ENCODE assay signal across 11 mouse cellular contexts in the genomic region with DNA sequence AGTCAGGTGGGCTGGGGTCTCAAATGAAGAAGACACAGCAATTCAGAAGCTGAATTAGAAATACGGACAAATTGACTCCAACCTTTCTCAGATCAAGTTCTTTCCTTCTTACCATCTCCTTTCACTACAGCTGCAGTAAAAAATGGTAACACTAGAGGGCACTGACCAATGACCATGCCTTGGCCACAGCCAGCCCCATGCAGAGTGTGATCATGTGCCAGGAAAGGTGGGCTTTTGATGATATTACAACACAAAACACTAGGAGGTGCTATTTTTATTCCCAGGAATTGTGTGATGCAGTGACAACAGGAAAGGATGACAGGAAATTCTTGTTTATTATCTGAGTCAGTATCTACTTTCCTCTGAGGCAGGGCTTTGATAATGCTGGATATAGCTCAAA. TPM values are rescaled to one million over a fixed set of nuclear protein-coding genes. Genes with fewer than 3 reads are reported as not detected.
DNase-seq lines count a peak whose midpoint lies in the region; ATAC-seq lines count a peak whose summit lies in the region.
"Had no signal": no experiment of that assay in that cellular context is flagged by ENCODE, and none has a peak within 500 bp of the region (broad histone marks: within the 10 kb centered on the region; RNA-seq: fewer than 3 reads in every experiment).

No protein-coding gene starts in this region.

- no peak overlapping the region for H3K4me3 ChIP-seq in heart, embryonic 11.5 days (ENCODE audit: low read depth, low read length)
- no peak overlapping the region for H3K4me3 ChIP-seq in liver, embryonic 12.5 days
- no peak overlapping the region for H3K4me3 ChIP-seq in forebrain, embryonic 10.5 days
- H3K4me3 ChIP-seq: limb, embryonic 13.5 days had no signal

- H3K4me1 ChIP-seq in heart, embryonic 11.5 days (ENCODE audit: control insufficient read depth, insufficient read depth, low read length) = peaks cover 7% of the 10 kb centered on the region; the same call in 1 of the 2 replicates
- H3K4me1 ChIP-seq in liver, embryonic 12.5 days = peaks cover 18% of the 10 kb centered on the region
- H3K4me1 ChIP-seq in forebrain, embryonic 10.5 days = no peaks in the 10 kb centered on the region
- H3K4me1 ChIP-seq: limb, embryonic 13.5 days had no signal

- 58% methylated on average over 1 of the region's 1 CpGs for WGBS in heart, embryonic 11.5 days (ENCODE audit: insufficient replicate concordance)
- WGBS in liver, embryonic 12.5 days (ENCODE audit: insufficient replicate concordance) = 45% methylated on average over 1 of the region's 1 CpGs
- WGBS in forebrain, embryonic 10.5 days = 52% methylated on average over 1 of the region's 1 CpGs

- DNase-seq in heart, postnatal 4 days = peak; percentile 5
- DNase-seq in CD4-positive helper T cell, adult 2 months (ENCODE audit: low read depth, low spot score) = peak; percentile 13
- peak; percentile 74 for DNase-seq in splenic B cell, adult 2 months (ENCODE audit: low read depth, low spot score)
- no peak for DNase-seq in forebrain, embryonic 10.5 days (ENCODE audit: extremely low spot score, low spot score)

- H3K36me3 ChIP-seq in heart, embryonic 11.5 days (ENCODE audit: control insufficient read depth, insufficient read depth, low read length) = no peaks in the 10 kb centered on the region
- no peaks in the 10 kb centered on the region for H3K36me3 ChIP-seq in liver, embryonic 12.5 days
- no peaks in the 10 kb centered on the region for H3K36me3 ChIP-seq in splenic B cell, adult 2 months (ENCODE audit: control insufficient read depth, insufficient read depth, low read length, poor library complexity, severe bottlenecking)
- no peaks in the 10 kb centered on the region for H3K36me3 ChIP-seq in forebrain, embryonic 10.5 days (replicated peaks)
- H3K36me3 ChIP-seq: limb, embryonic 13.5 days had no signal

- H3K9me3 ChIP-seq in heart, embryonic 11.5 days (replicated peaks; ENCODE audit: control insufficient read depth, low read length) = no peaks in the 10 kb centered on the region
- H3K9me3 ChIP-seq in liver, embryonic 12.5 days (replicated peaks) = no peaks in the 10 kb centered on the region
- H3K9me3 ChIP-seq in forebrain, embryonic 10.5 days = no peaks in the 10 kb centered on the region
- H3K9me3 ChIP-seq: limb, embryonic 13.5 days had no signal

- no peak overlapping the region for H3K27ac ChIP-seq in heart, embryonic 11.5 days (ENCODE audit: low read depth, low read length)
- no peak overlapping the region for H3K27ac ChIP-seq in liver, embryonic 12.5 days
- H3K27ac ChIP-seq in forebrain, embryonic 10.5 days = no peak overlapping the region
- H3K27ac ChIP-seq: limb, embryonic 13.5 days had no signal

- no peaks in the 10 kb centered on the region for H3K27me3 ChIP-seq in heart, embryonic 11.5 days (ENCODE audit: control insufficient read depth, insufficient read depth, low read length)
- 0 out of 2 replicates have a peak, but pooled peaks cover 5% of the 10 kb centered on the region for H3K27me3 ChIP-seq in liver, embryonic 12.5 days (replicated peaks)
- H3K27me3 ChIP-seq in splenic B cell, adult 2 months (ENCODE audit: control insufficient read depth, insufficient read depth, low read length, poor library complexity, severe bottlenecking) = no peaks in the 10 kb centered on the region
- no peaks in the 10 kb centered on the region for H3K27me3 ChIP-seq in forebrain, embryonic 10.5 days (ENCODE audit: poor library complexity, severe bottlenecking)
- H3K27me3 ChIP-seq: limb, embryonic 13.5 days had no signal

- no peak for ATAC-seq in heart, embryonic 11.5 days (replicated peaks; ENCODE audit: insufficient number of reproducible peaks, low FRiP score, low TSS enrichment)
- peak; percentile 74 for ATAC-seq in common myeloid progenitor, adult 5-6 weeks (replicated peaks; ENCODE audit: low read depth, poor library complexity, severe bottlenecking)
- ATAC-seq in liver, embryonic 12.5 days = peak; percentile 56; the same call in 1 of the 2 replicates
- no peak for ATAC-seq in activated CD4-positive, CD25-positive, alpha-beta regulatory T cell, adult 4 months

- H3K9ac ChIP-seq in heart, embryonic 11.5 days (ENCODE audit: low read depth, low read length) = no peak overlapping the region
- no peak overlapping the region for H3K9ac ChIP-seq in liver, embryonic 12.5 days
- H3K9ac ChIP-seq: limb, embryonic 13.5 days had no signal

- H3K4me2 ChIP-seq in heart, embryonic 11.5 days = no peak overlapping the region
- H3K4me2 ChIP-seq in liver, embryonic 12.5 days = no peak overlapping the region
- H3K4me2 ChIP-seq: limb, embryonic 13.5 days had no signal

RNA-seq across cellular contexts. Expression of gene Ccr3, which starts 11.6 kb away (rescaled TPM):
- not detected for total RNA-seq in heart, postnatal 4 days (2021)
- polyA plus RNA-seq in heart, embryonic 11.5 days (2014; fragmentation: Nextera tagmentation; extraction: Ambion mirVana) = not detected in 2 replicates
- not detected in 2 replicates for total RNA-seq in common myeloid progenitor, adult 5-6 weeks (2017)
- 0.05 TPM in 1 of 2 replicates, not detected in the other for polyA plus RNA-seq in liver, embryonic 12.5 days (2016; fragmentation: Nextera tagmentation; extraction: Ambion mirVana)
- not detected in 2 replicates for polyA plus RNA-seq in forebrain, embryonic 10.5 days (2016; fragmentation: Nextera tagmentation; extraction: Ambion mirVana)
- 1 to 10 TPM; 1.6 to 2.2 TPM for polyA plus RNA-seq in activated CD4-positive, CD25-positive, alpha-beta regulatory T cell, adult 4 months (2017; shearing (Covaris generic))

RNA-seq across cellular contexts. Expression of gene Ccr1l1, which starts 55.1 kb away (rescaled TPM):
- not detected for total RNA-seq in heart, postnatal 4 days (2021)
- polyA plus RNA-seq in heart, embryonic 11.5 days (2014; fragmentation: Nextera tagmentation; extraction: Ambion mirVana) = not detected in 2 replicates
- not detected in 2 replicates for total RNA-seq in common myeloid progenitor, adult 5-6 weeks (2017)
- not detected in 2 replicates for polyA plus RNA-seq in liver, embryonic 12.5 days (2016; fragmentation: Nextera tagmentation; extraction: Ambion mirVana)
- not detected in 2 replicates for polyA plus RNA-seq in forebrain, embryonic 10.5 days (2016; fragmentation: Nextera tagmentation; extraction: Ambion mirVana)
- not detected for polyA plus RNA-seq in activated CD4-positive, CD25-positive, alpha-beta regulatory T cell, adult 4 months (2017; shearing (Covaris generic))
- total RNA-seq: adrenal gland, postnatal 4 days had no signal
- polyA plus RNA-seq: limb, embryonic 13.5 days; stomach, embryonic 14.5 days had no signal

Comparison
In these comparisons a context has a peak if more than half of its experiments do, and no peak if none do; other contexts are left out.
1. ATAC-seq: peak in common myeloid progenitor, adult 5-6 weeks (single experiment) and liver, embryonic 12.5 days (single experiment); none in heart, embryonic 11.5 days (single experiment) and activated CD4-positive, CD25-positive, alpha-beta regulatory T cell, adult 4 months (single experiment).